Mouse (Mus musculus): Measurements from ENCODE around the gene Astn2.
"Not testable (repeated sequence)": the region's sequence is repeated elsewhere in the genome, so short reads cannot be mapped to it uniquely, and the experiment has no call there.

DNA sequence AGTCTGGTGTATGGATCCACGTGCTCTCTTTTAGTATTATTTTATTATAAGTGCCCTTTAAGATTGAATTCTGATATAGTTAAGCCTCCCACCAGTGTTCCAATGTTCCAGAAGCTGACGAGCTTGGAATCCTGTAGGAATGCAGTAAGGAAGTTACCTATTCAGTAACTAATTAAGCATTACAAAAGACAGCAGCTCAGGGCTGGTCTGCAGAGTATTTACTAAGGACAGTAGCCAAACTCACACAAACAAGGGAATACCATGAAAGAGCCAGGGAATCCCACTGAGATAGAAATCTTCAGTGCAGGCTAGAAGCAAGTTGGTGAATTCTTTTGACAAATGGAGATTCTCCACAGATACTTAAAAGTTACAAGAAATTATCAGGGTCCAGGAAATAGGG lies 724.6 kb downstream of the Astn2 start:
- TF ChIP-seq CTCF (conservative IDR thresholded peaks at IDR 0.05; ENCODE audit: low read length); POU5F1 (IDR thresholded peaks at IDR 0.05; ENCODE audit: borderline replicate concordance, low read length): not testable (repeated sequence)
- TF ChIP-seq NANOG (IDR thresholded peaks at IDR 0.05; ENCODE audit: borderline replicate concordance, low read length), result peak; percentile 23; the same call in 1 of the 2 replicates

All from E14TG2a.4 (cell line).